Mouse (Mus musculus) ovary, postnatal 14 days (tissue): ENCODE measurements around the gene Cbr4.

Experiments used
- DNase-seq: peaks from one replicate; pipeline ENCODE4 v3.0.0; 2022; ENCODE audit warnings: low spot score

Gene Cbr4

GRCm38 (mm10) chr8:61487597-61488156 is at the start of gene Cbr4:
Gene Cbr4, plus strand, starts transcription at chr8:61487734.
- DNase-seq: peak; percentile 76

- no peak for DNase-seq
Measured at GRCm38 (mm10) chr8:61442988-61443387, 44.5 kb upstream of the Cbr4 start.

- DNase-seq: no peak
Measured at GRCm38 (mm10) chr8:61444358-61444757, 43.2 kb upstream of the Cbr4 start.

- no peak for DNase-seq
Measured at GRCm38 (mm10) chr8:61446329-61446728, 41.2 kb upstream of the Cbr4 start.

GRCm38 (mm10) chr8:61448100-61448499 is 39.4 kb upstream of the Cbr4 start:
- no peak for DNase-seq

GRCm38 (mm10) chr8:61448881-61449280 is 38.7 kb upstream of the Cbr4 start:
- DNase-seq: no peak

- DNase-seq: no peak
Measured at GRCm38 (mm10) chr8:61450916-61451575, 36.5 kb upstream of the Cbr4 start.

- DNase-seq: no peak
Measured at GRCm38 (mm10) chr8:61451721-61452337, 35.7 kb upstream of the Cbr4 start.

GRCm38 (mm10) chr8:61459763-61460162 is 27.8 kb upstream of the Cbr4 start:
- DNase-seq: no peak

- no peak for DNase-seq
Measured at GRCm38 (mm10) chr8:61462221-61462620, 25.3 kb upstream of the Cbr4 start.

- DNase-seq: no peak
Measured at GRCm38 (mm10) chr8:61464393-61464792, 23.1 kb upstream of the Cbr4 start.

GRCm38 (mm10) chr8:61466696-61467552 is 20.6 kb upstream of the Cbr4 start:
- DNase-seq: no peak

- no peak for DNase-seq
Measured at GRCm38 (mm10) chr8:61467553-61467815, 20.1 kb upstream of the Cbr4 start.

- no peak for DNase-seq
Measured at GRCm38 (mm10) chr8:61470213-61470612, 17.3 kb upstream of the Cbr4 start.

GRCm38 (mm10) chr8:61475251-61475673 is 12.3 kb upstream of the Cbr4 start:
- no peak for DNase-seq

- DNase-seq: no peak
Measured at GRCm38 (mm10) chr8:61476160-61476559, 11.4 kb upstream of the Cbr4 start.

- no peak for DNase-seq
Measured at GRCm38 (mm10) chr8:61478150-61478549, 9.4 kb upstream of the Cbr4 start.

- no peak for DNase-seq
Measured at GRCm38 (mm10) chr8:61478793-61479192, 8.7 kb upstream of the Cbr4 start.

GRCm38 (mm10) chr8:61479506-61480214 is 7.9 kb upstream of the Cbr4 start:
- DNase-seq: peak; percentile 38

GRCm38 (mm10) chr8:61480260-61480967 is 7.1 kb upstream of the Cbr4 start:
- DNase-seq: no peak

GRCm38 (mm10) chr8:61486923-61487529 is 508 bp upstream of the Cbr4 start:
- no peak for DNase-seq
